Mouse (Mus musculus): ENCODE results near the gene Cacnb4. TPM values are rescaled to one million over a fixed set of nuclear protein-coding genes. Genes with fewer than 3 reads are reported as not detected.

The Cacnb4 gene
- polyA plus RNA-seq, 1 experiment: 0.07 TPM

DNA sequence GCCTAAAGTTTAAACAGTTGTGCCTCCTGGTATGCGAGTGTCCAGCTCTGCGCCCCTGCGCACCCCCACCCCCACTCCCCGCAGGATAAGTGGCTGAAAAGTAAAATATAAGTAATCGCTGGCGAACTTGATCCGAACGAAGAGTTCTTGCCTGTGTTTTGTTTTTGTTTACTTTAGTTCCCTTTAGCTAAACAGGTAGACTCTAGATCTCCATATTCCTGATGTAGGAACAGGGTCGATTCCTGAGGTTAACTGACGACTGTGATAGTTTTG is 251.2 kb downstream of the Cacnb4 start:
- Histone ChIP-seq H3K36me3 (replicated peaks; ENCODE audit: low read length) (peaks cover 4% of the 10 kb centered on the region), H3K4me1 (peaks cover 33% of the 10 kb centered on the region)

DNA sequence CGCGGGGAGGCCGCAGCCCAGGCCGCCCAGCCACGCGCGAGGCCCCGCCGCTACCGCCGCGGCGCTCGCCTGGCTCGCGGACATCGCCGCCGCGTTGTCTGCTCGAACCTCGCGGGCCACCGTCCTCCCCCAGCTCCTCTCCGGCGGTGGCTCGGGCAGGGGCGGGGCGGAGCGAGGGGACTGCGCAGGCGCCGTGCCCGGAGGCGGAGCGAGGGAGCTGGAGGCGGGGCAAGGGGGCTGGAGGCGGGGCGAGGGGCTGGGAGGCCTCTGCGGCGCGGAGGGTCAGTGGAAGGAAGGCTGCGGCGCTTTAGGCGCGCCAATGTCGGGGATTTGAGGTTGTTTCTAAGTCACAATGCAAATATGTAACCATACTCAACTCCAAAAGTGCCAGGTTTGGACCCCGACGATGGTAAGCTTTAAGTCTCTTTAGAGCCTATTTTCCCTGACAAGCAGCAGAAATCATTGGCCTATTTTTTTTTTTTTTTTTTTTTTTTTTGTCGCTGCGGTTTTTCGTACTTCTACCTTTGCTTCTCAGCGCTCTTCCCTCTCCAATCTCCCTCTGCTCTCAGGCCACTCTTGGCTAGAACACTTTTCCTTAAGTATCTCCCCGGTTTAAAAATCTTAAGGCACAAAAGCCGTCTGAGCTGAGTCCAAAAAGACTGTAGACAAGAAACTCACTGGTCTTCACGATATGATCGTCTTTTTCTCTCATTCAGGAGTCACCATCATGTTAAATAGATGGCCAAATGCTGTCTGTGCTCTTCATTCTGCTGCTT is 251.7 kb downstream of the Cacnb4 start, which contains the start of gene Arl5a:
TSS of gene Arl5a (minus strand) at position 155 of the 776 bp plus-strand sequence.
- TF ChIP-seq FLI1 (IDR thresholded peaks at IDR 0.05; ENCODE audit: low read length): no peak
- no peak for TF ChIP-seq GATA1 (IDR thresholded peaks at IDR 0.05; ENCODE audit: borderline replicate concordance, low read length)
- H3K4me1 ChIP-seq: peaks cover 38% of the 10 kb centered on the region
- peak within 1 kb of the TSS; percentile 99 for H3K4me3 ChIP-seq (replicated peaks)
- no peaks in the 10 kb centered on the region for H3K9me3 ChIP-seq
- peaks cover 7% of the 10 kb centered on the region for H3K36me3 ChIP-seq (replicated peaks; ENCODE audit: low read length)
- H3K27me3 ChIP-seq (replicated peaks): no peaks in the 10 kb centered on the region

More for the DNA sequence above, 251.2 kb downstream of the Cacnb4 start:
- peak overlapping the region; percentile 99 for H3K4me3 ChIP-seq (replicated peaks)
- no peaks in the 10 kb centered on the region for H3K9me3 ChIP-seq
- TF ChIP-seq FLI1 (IDR thresholded peaks at IDR 0.05; ENCODE audit: low read length) (no peak), GATA1 (IDR thresholded peaks at IDR 0.05; ENCODE audit: borderline replicate concordance, low read length) (no peak)
- H3K27me3 ChIP-seq (replicated peaks): no peaks in the 10 kb centered on the region

DNA sequence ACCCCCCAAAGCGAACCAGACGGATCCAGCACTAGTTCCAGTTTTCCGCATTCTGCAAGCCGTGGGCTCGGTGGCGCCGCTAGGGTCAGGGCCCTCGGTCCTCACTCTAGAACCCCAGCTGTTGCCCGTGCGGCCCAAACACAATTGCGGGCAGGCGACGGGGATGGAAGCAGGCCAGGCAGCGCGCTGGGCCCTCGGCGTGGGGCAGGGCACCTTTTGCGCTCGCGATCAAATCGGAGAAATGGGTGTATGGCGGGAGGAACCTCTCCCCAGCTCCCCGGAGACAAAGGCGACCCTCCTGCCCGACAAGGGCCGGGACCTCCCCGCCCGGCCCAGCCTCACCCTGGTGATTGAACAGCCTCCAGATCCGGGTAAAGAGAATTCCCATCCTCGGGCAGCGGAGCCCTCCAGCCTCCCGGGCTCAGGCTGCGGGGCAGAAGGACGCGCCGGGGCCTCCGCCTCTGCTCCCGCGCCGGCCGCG is 252.3 kb downstream of the Cacnb4 start:
- no peak for TF ChIP-seq FLI1 (IDR thresholded peaks at IDR 0.05; ENCODE audit: low read length)
- no peak for TF ChIP-seq GATA1 (IDR thresholded peaks at IDR 0.05; ENCODE audit: borderline replicate concordance, low read length)
- no peaks in the 10 kb centered on the region for H3K9me3 ChIP-seq
- no peaks in the 10 kb centered on the region for H3K27me3 ChIP-seq (replicated peaks)
- H3K4me1 ChIP-seq: peaks cover 43% of the 10 kb centered on the region
- H3K36me3 ChIP-seq (replicated peaks; ENCODE audit: low read length): peaks cover 7% of the 10 kb centered on the region
- peak overlapping the region; percentile 99 for H3K4me3 ChIP-seq (replicated peaks)

DNA sequence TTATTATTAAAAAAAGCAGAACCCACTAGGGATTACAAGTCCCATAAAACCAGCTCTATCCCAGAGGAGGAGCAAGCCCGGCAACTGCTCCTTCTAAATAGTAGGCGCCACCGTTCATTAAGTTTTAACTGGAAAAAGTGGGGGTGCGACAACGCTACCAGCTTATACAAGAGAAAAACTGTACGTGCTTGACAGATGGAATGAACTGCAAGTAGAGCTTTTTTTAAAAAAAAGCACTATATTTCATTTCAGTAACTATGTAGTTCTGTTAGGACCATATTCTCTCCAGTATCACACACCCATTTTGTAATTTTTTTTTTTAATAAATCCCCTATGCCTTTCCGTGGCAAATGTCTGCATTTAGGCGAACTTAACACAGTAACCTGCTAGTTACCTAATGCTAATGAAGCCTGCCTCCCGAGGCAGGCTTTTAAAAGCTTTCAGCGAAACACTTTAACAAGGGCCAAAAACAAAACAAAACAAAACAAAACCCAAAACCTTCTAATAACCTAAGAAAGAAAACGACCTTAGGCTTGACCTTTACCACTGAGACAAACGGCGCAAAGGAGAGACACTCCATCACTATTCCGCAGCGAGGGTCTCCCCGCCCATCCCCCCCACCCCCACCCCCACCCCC is 252.9 kb downstream of the Cacnb4 start:
- no peaks in the 10 kb centered on the region for H3K9me3 ChIP-seq

DNA sequence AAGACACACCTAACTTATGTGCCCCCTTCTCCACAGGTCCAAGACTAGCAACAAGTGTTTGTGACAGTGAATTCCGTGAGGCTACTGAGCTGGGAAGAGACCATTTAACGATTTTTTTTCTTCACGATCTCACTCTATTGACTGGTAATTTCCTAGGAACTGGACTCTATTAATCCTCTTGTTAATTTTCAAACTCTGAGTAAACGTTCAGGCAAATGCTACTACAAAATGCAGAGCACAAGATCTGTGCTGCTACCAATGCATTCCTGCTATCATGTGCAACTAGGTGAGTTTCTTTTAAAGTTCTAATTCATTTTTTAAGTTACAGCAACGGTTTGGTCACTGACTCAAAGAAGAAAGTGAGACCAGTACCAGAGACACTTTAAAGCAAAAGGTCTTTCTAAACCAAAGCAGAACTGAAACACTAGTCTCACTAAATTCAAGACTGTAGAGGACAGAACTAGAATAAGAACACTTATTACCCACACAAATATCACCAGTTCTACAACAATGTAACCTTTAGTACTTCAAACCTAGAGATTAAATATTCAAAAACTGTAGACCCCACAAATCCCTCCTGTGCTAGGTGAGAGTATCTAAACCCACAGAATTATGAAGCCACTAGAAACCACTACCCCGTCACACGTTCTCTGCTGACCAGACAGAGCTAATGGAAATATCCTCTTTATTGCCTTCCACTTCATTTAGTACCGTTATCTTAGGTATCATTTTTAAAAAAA is 253.6 kb downstream of the Cacnb4 start:
- no peak for TF ChIP-seq FLI1 (IDR thresholded peaks at IDR 0.05; ENCODE audit: low read length)
- TF ChIP-seq GATA1 (IDR thresholded peaks at IDR 0.05; ENCODE audit: borderline replicate concordance, low read length): no peak
- Histone ChIP-seq H3K4me3 (replicated peaks) (peak overlapping the region; percentile 99), H3K27me3 (replicated peaks) (no peaks in the 10 kb centered on the region), H3K36me3 (replicated peaks; ENCODE audit: low read length) (peaks cover 10% of the 10 kb centered on the region), H3K4me1 (peaks cover 52% of the 10 kb centered on the region), H3K9me3 (no peaks in the 10 kb centered on the region)

More for the DNA sequence above, 252.9 kb downstream of the Cacnb4 start:
- Histone ChIP-seq H3K4me1 (peaks cover 48% of the 10 kb centered on the region), H3K27me3 (replicated peaks) (no peaks in the 10 kb centered on the region), H3K4me3 (replicated peaks) (peak overlapping the region; percentile 99), H3K36me3 (replicated peaks; ENCODE audit: low read length) (peaks cover 7% of the 10 kb centered on the region)
- TF ChIP-seq GATA1 (IDR thresholded peaks at IDR 0.05; ENCODE audit: borderline replicate concordance, low read length): no peak
- no peak for TF ChIP-seq FLI1 (IDR thresholded peaks at IDR 0.05; ENCODE audit: low read length)

DNA sequence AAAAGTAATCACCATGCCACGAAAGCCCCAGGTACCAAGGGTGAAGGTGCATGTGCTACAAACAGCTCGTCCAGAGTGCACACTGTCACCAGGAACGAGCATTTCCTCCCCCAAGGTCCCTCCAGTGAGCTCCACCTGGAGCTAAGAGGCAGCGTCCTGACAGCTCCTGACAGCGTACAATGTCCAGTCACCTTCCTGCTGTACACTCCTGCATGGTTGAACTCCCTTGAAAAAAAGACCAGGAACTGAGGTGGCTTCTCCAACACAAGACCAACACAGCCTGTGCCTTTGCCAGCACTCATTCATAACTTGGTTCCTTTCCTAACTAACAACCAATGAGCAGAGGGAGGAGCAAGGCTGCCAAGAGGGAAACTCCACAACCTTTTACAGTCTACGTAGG is 255.4 kb downstream of the Cacnb4 start:
- Histone ChIP-seq H3K9me3 (no peaks in the 10 kb centered on the region), H3K4me1 (peaks cover 66% of the 10 kb centered on the region), H3K36me3 (replicated peaks; ENCODE audit: low read length) (peaks cover 22% of the 10 kb centered on the region), H3K27me3 (replicated peaks) (no peaks in the 10 kb centered on the region), H3K4me3 (replicated peaks) (peak overlapping the region; percentile 68)
- TF ChIP-seq GATA1 (IDR thresholded peaks at IDR 0.05; ENCODE audit: borderline replicate concordance, low read length) (no peak), FLI1 (IDR thresholded peaks at IDR 0.05; ENCODE audit: low read length) (no peak)

DNA sequence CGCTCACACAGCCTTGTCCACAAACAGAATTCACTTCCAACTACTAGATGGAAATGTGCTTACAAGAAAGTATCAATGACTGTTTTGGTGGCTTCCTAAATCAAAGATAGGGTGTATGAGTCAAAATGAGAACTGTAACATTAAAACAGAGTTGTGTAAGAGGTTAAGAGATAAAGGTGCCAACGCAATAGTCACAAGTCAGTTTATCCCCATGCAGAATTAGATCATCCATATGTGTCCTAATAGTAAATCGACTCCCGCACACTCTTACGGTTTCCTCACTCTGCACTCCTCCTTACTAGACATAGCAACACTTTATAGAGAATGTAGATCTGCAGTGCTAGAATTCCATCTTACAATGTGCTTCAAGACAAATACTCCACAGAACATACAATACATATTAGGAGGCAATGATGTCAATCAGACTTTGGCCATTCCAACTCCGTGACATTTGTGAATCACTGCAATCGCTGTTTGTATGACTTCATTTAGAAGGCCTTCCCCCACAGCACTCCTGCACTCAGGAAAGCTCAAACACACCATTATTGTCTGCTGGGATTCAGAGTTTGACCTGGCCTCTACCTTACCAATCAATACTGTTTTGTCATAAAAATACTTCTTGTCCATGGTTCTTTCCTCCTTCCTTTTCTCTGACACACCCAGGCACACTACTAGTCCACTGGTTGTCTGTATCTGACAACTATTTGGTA is 256.5 kb downstream of the Cacnb4 start:
- TF ChIP-seq GATA1 (IDR thresholded peaks at IDR 0.05; ENCODE audit: borderline replicate concordance, low read length): no peak
- no peak for TF ChIP-seq FLI1 (IDR thresholded peaks at IDR 0.05; ENCODE audit: low read length)
- H3K4me3 ChIP-seq (replicated peaks): no peak overlapping the region
- H3K36me3 ChIP-seq (replicated peaks; ENCODE audit: low read length): peaks cover 33% of the 10 kb centered on the region
- no peaks in the 10 kb centered on the region for H3K27me3 ChIP-seq (replicated peaks)
- peaks cover 62% of the 10 kb centered on the region for H3K4me1 ChIP-seq
- H3K9me3 ChIP-seq: no peaks in the 10 kb centered on the region

DNA sequence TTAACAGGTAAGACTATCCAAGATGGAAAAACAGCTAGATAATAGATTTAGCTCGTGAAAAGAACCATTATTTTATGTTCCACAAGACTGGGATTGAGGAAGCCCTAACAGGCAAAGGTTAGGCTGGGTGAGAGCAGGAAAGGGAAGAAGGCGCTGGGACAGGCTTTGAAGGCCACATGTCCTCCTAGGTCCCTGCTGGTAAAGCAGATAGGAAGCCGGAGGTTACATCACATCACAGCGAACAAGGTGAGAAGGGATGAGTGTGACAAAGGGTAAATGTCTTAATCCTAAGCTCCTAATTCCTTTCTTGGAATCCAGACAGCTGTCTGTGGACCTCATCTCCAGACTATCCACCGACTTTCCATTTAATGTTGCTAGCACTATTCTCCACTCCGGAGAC is 257.3 kb downstream of the Cacnb4 start:
- Histone ChIP-seq H3K9me3 (no peaks in the 10 kb centered on the region), H3K4me3 (replicated peaks) (no peak overlapping the region), H3K27me3 (replicated peaks) (no peaks in the 10 kb centered on the region), H3K36me3 (replicated peaks; ENCODE audit: low read length) (peaks cover 34% of the 10 kb centered on the region), H3K4me1 (peaks cover 62% of the 10 kb centered on the region)
- TF ChIP-seq FLI1 (IDR thresholded peaks at IDR 0.05; ENCODE audit: low read length) (no peak), GATA1 (IDR thresholded peaks at IDR 0.05; ENCODE audit: borderline replicate concordance, low read length) (no peak)

DNA sequence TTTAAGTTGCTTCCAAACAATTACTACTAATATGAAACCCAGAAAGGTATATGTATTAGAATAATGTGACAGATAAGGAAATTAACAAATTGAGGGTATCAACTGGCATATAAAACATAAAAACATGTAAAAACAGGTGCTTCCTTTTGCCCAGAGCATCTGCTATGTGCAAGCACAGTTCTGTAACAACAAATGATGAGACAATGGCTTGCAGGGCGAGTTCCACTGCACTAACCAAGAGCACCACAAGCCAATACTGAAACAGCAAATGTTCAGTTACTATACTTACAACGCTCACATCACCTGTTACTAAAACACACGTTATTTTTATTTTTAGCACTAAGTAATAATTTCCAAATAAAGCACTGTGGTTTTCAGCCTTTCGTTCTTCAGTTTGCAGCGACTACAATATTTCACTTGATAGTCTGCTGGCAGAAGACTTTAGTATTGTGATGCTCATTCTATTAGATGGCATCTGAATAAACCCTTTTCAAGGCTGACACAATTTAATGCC is 264.1 kb downstream of the Cacnb4 start:
- peaks cover 76% of the 10 kb centered on the region for H3K36me3 ChIP-seq (replicated peaks; ENCODE audit: low read length)
- H3K27me3 ChIP-seq (replicated peaks): no peaks in the 10 kb centered on the region
- H3K9me3 ChIP-seq: peaks cover 20% of the 10 kb centered on the region
- peaks cover 23% of the 10 kb centered on the region for H3K4me1 ChIP-seq
- no peak overlapping the region for H3K4me3 ChIP-seq (replicated peaks)
- TF ChIP-seq FLI1 (IDR thresholded peaks at IDR 0.05; ENCODE audit: low read length) (no peak), GATA1 (IDR thresholded peaks at IDR 0.05; ENCODE audit: borderline replicate concordance, low read length) (no peak)

Measured in megakaryocyte, embryonic 14.5 days (primary cell).